Mouse (Mus musculus) midbrain, embryonic 16.5 days (tissue): ENCODE results near the gene Pcdh9. TPM values are rescaled to one million over a fixed set of nuclear protein-coding genes. Genes with fewer than 3 reads are reported as not detected.
A peak's percentile ranks its signal among the peaks of the same experiment; 100 is the strongest.

Experiments
- ATAC-seq: fragments of 200-750 bp; cut with Nextera tagmentation; 2 replicates; pipeline ENCODE4 v1.8.0; 2017; ENCODE audit warnings: moderate TSS enrichment
- H3K27ac ChIP-seq: fragments of 300-500 bp; sonication (generic); 2 replicates; pipeline ENCODE4 v1.5.1; 2014; ENCODE audit warnings: mild to moderate bottlenecking, low read length, mixed read lengths
- H3K27me3 ChIP-seq: fragments of 300-500 bp; sonication (generic); 2 replicates; pipeline ENCODE4 v1.6.1; 2014; ENCODE audit warnings: low read depth, low read length, mixed read lengths; ENCODE audit not compliant: control insufficient read depth, insufficient read depth
- H3K36me3 ChIP-seq: fragments of 300-500 bp; sonication (generic); 2 replicates; pipeline ENCODE4 v1.6.1; 2014; ENCODE audit warnings: mild to moderate bottlenecking, low read length, moderate library complexity, mixed read lengths; ENCODE audit not compliant: control insufficient read depth, insufficient read depth
- H3K4me1 ChIP-seq: fragments of 300-500 bp; sonication (generic); 2 replicates; pipeline ENCODE4 v1.6.1; 2014; ENCODE audit warnings: mild to moderate bottlenecking, low read length, mixed read lengths; ENCODE audit not compliant: control insufficient read depth, insufficient read depth
- H3K4me2 ChIP-seq: fragments of 300-500 bp; sonication (generic); 2 replicates; pipeline ENCODE4 v1.6.1; 2014; ENCODE audit warnings: mild to moderate bottlenecking, low read length, mixed read lengths
- H3K4me3 ChIP-seq: fragments of 300-500 bp; sonication (generic); 2 replicates; pipeline ENCODE4 v1.5.1; 2014; ENCODE audit warnings: low read depth, mild to moderate bottlenecking, low read length, moderate library complexity, mixed read lengths
- H3K9ac ChIP-seq: fragments of 300-500 bp; sonication (generic); 2 replicates; pipeline ENCODE4 v1.6.1; 2014; ENCODE audit warnings: low read depth, low read length, mixed read lengths
- H3K9me3 ChIP-seq: fragments of 300-500 bp; sonication (generic); replicated peaks from 2 replicates; pipeline ENCODE4 v1.6.1; 2014; ENCODE audit warnings: mild to moderate bottlenecking, low read length, mixed read lengths; ENCODE audit not compliant: control insufficient read depth, poor library complexity, severe bottlenecking
- WGBS: fragments of 180-500 bp; shearing (Covaris S2); extraction: QIAGEN DNeasy Blood & Tissue Kit; methylation state at CpG from one replicate; pipeline ENCODE4 v1.1.7; 2014; 5-methylcytosine and 5-hydroxymethylcytosine counted together
- polyA plus RNA-seq: library from polyadenylated mRNA; unstranded; fragments of >200 nt; fragmentation: Nextera tagmentation; extraction: Ambion mirVana; gene quantifications from 2 replicates; pipeline ENCODE4 v1.2.1, GENCODE M21; 2015

The Pcdh9 gene
- polyA plus RNA-seq, 1 experiment from 2014 or later: 179 TPM

- Histone ChIP-seq H3K9ac (no peak overlapping the region), H3K4me1 (no peaks in the 10 kb centered on the region), H3K9me3 (no peaks in the 10 kb centered on the region), H3K36me3 (no peaks in the 10 kb centered on the region), H3K4me3 (no peak overlapping the region), H3K27me3 (no peaks in the 10 kb centered on the region), H3K27ac (no peak overlapping the region), H3K4me2 (no peak overlapping the region)
- 65% methylated on average over 1 of the region's 1 CpGs for WGBS
- no peak for ATAC-seq
These were observed 164.7 kb downstream of the Pcdh9 start for GRCm38 (mm10) chr14:93725798-93726197.

GRCm38 (mm10) chr14:93719208-93719607 lies 171.3 kb downstream of the Pcdh9 start:
- no peak overlapping the region for H3K4me3 ChIP-seq
- H3K4me1 ChIP-seq: no peaks in the 10 kb centered on the region
- no peaks in the 10 kb centered on the region for H3K9me3 ChIP-seq
- no peak overlapping the region for H3K4me2 ChIP-seq
- ATAC-seq: no peak
- H3K27me3 ChIP-seq: no peaks in the 10 kb centered on the region
- WGBS: 79% methylated on average over 1 of the region's 1 CpGs
- no peaks in the 10 kb centered on the region for H3K36me3 ChIP-seq
- H3K27ac ChIP-seq: no peak overlapping the region
- no peak overlapping the region for H3K9ac ChIP-seq

- ATAC-seq: no peak
- whole genome bisulfite sequencing: 56% methylated on average over 12 of the region's 12 CpGs
These were observed 177.1 kb downstream of the Pcdh9 start for GRCm38 (mm10) chr14:93713250-93713935.

GRCm38 (mm10) chr14:93708651-93709050 lies 181.8 kb downstream of the Pcdh9 start:
- H3K27me3 ChIP-seq: no peaks in the 10 kb centered on the region
- ATAC-seq: no peak
- no peak overlapping the region for H3K4me3 ChIP-seq
- H3K27ac ChIP-seq: no peak overlapping the region
- WGBS: 61% methylated on average over 3 of the region's 3 CpGs
- no peaks in the 10 kb centered on the region for H3K9me3 ChIP-seq
- no peaks in the 10 kb centered on the region for H3K36me3 ChIP-seq
- no peak overlapping the region for H3K9ac ChIP-seq
- 0 out of 2 replicates have a peak, but pooled peaks cover 1% of the 10 kb centered on the region for H3K4me1 ChIP-seq
- no peak overlapping the region for H3K4me2 ChIP-seq

More at GRCm38 (mm10) chr14:93713250-93713935, 177.1 kb downstream of the Pcdh9 start:
- no peaks in the 10 kb centered on the region for H3K9me3 ChIP-seq
- H3K36me3 ChIP-seq: no peaks in the 10 kb centered on the region
- H3K4me2 ChIP-seq: no peak overlapping the region
- no peak overlapping the region for H3K9ac ChIP-seq
- H3K4me1 ChIP-seq: 0 out of 2 replicates have a peak, but pooled peaks cover 2% of the 10 kb centered on the region
- H3K27me3 ChIP-seq: no peaks in the 10 kb centered on the region
- H3K27ac ChIP-seq: peak overlapping the region; percentile 37; the same call in 1 of the 2 replicates
- no peak overlapping the region for H3K4me3 ChIP-seq

GRCm38 (mm10) chr14:93701385-93702101 lies 188.9 kb downstream of the Pcdh9 start:
- Histone ChIP-seq H3K4me3 (peak overlapping the region; percentile 26), H3K9me3 (no peaks in the 10 kb centered on the region), H3K27ac (peak overlapping the region; percentile 64), H3K9ac (peak overlapping the region; percentile 52; the same call in 1 of the 2 replicates), H3K4me1 (peaks cover 17% of the 10 kb centered on the region), H3K4me2 (peak overlapping the region; percentile 51), H3K27me3 (no peaks in the 10 kb centered on the region), H3K36me3 (no peaks in the 10 kb centered on the region)
- 13% methylated on average over 12 of the region's 12 CpGs for WGBS
- ATAC-seq: peak; percentile 80

GRCm38 (mm10) chr14:93700916-93701315 lies 189.6 kb downstream of the Pcdh9 start:
- peaks cover 17% of the 10 kb centered on the region for H3K4me1 ChIP-seq
- ATAC-seq: 0 out of 2 replicates have a peak, but pooled peaks have one; percentile 42
- 47% methylated on average over 1 of the region's 1 CpGs for WGBS
- H3K27me3 ChIP-seq: no peaks in the 10 kb centered on the region
- no peaks in the 10 kb centered on the region for H3K9me3 ChIP-seq
- H3K9ac ChIP-seq: 0 out of 2 replicates have a peak overlapping the region, but pooled peaks have one; percentile 52
- no peaks in the 10 kb centered on the region for H3K36me3 ChIP-seq
- H3K27ac ChIP-seq: peak overlapping the region; percentile 64
- peak overlapping the region; percentile 26; the same call in 1 of the 2 replicates for H3K4me3 ChIP-seq
- H3K4me2 ChIP-seq: peak overlapping the region; percentile 51

GRCm38 (mm10) chr14:93684641-93685040 lies 205.8 kb downstream of the Pcdh9 start:
- Histone ChIP-seq H3K9me3 (peaks cover 1% of the 10 kb centered on the region; the same call in 1 of the 2 replicates), H3K4me1 (0 out of 2 replicates have a peak, but pooled peaks cover 3% of the 10 kb centered on the region), H3K36me3 (no peaks in the 10 kb centered on the region), H3K9ac (no peak overlapping the region), H3K4me2 (no peak overlapping the region), H3K4me3 (no peak overlapping the region), H3K27me3 (no peaks in the 10 kb centered on the region), H3K27ac (no peak overlapping the region)
- WGBS: 28% methylated on average over 1 of the region's 1 CpGs
- ATAC-seq: no peak

GRCm38 (mm10) chr14:93675273-93676068 lies 215.0 kb downstream of the Pcdh9 start:
- Histone ChIP-seq H3K4me1 (no peaks in the 10 kb centered on the region), H3K27me3 (no peaks in the 10 kb centered on the region), H3K27ac (no peak overlapping the region), H3K4me3 (no peak overlapping the region), H3K4me2 (no peak overlapping the region), H3K9ac (no peak overlapping the region), H3K9me3 (peaks cover 4% of the 10 kb centered on the region; the same call in 1 of the 2 replicates), H3K36me3 (peaks cover 5% of the 10 kb centered on the region; the same call in 1 of the 2 replicates)
- no peak for ATAC-seq
- 93% methylated on average over 5 of the region's 5 CpGs for WGBS
